In genomic region chr12:85142803-85143202, GRCm38 (mm10) we compare ENCODE assay signal across 9 mouse cellular contexts. TPM values are rescaled to one million over a fixed set of nuclear protein-coding genes. Genes with fewer than 3 reads are reported as not detected.
DNase-seq lines count a peak whose midpoint lies in the region; TF ChIP-seq lines count a peak whose summit lies in the region.
"Had no signal": no experiment of that assay in that cellular context is flagged by ENCODE, and none has a peak within 500 bp of the region (broad histone marks: within the 10 kb centered on the region; RNA-seq: fewer than 3 reads in every experiment).

No protein-coding gene starts in this region.

- H3K9me3 ChIP-seq in CH12.LX (replicated peaks; ENCODE audit: low read length) = no peaks in the 10 kb centered on the region
- H3K9me3 ChIP-seq: heart, embryonic 13.5 days had no signal

- no peak overlapping the region for H3K9ac ChIP-seq in CH12.LX (ENCODE audit: insufficient read depth, low read depth)
- H3K9ac ChIP-seq: heart, embryonic 13.5 days had no signal

- peak overlapping the region; percentile 11; the same call in 1 of the 2 replicates for H3K4me2 ChIP-seq in CH12.LX (ENCODE audit: insufficient read depth, low read depth, poor library complexity, severe bottlenecking)
- H3K4me2 ChIP-seq: heart, embryonic 13.5 days had no signal

- H3K4me1 ChIP-seq in CH12.LX (ENCODE audit: control insufficient read depth in 1 of 2, insufficient read depth in 2 of 2) = peaks cover 5 to 29% of the 10 kb centered on the region in 2 experiments
- no peaks in the 10 kb centered on the region for H3K4me1 ChIP-seq in embryonic fibroblast, embryonic 13.5 days (ENCODE audit: control insufficient read depth, insufficient read depth, low read length)

- H3K79me2 ChIP-seq in CH12.LX (replicated peaks; ENCODE audit: control insufficient read depth, extremely low read depth, insufficient read depth, poor library complexity, severe bottlenecking) = no peaks in the 10 kb centered on the region

- no peak for TF ChIP-seq EP300 in CH12.LX (IDR thresholded peaks at IDR 0.05; ENCODE audit: low read length)

- TF ChIP-seq POLR2A in CH12.LX (IDR thresholded peaks at IDR 0.05; ENCODE audit: low read depth, low read length) = no peak
- TF ChIP-seq POLR2A in embryonic fibroblast, embryonic 13.5 days (IDR thresholded peaks at IDR 0.05; ENCODE audit: low read depth, low read length) = no peak

- intact Hi-C loops in heart, postnatal 25 days (cut with DNase I) = loop anchor here (1.0 to 5.0 kb wide), 3 partner anchors 26 to 162 kb away; no protein-coding TSS in a partner anchor

- in situ Hi-C loops in CH12.LX (cut with MboI; ENCODE audit: low pct_ligation_motif_present, low pct_unique_long_range_greater_than_20kb, low sequenced_read_pairs) = no loop called here

- dilution Hi-C loops in CH12.LX (cut with MboI; ENCODE audit: extremely low pct_ligation_motif_present, extremely low pct_unique_long_range_greater_than_20kb, low sequenced_read_pairs) = no loop called here

- H3K36me3 ChIP-seq in CH12.LX (replicated peaks in 1 of 2; ENCODE audit: control insufficient read depth in 1 of 2, insufficient read depth in 1 of 2, low read length in 1 of 2) = no peaks in the 10 kb centered on the region
- H3K36me3 ChIP-seq: heart, embryonic 13.5 days had no signal

- peaks cover 2% of the 10 kb centered on the region for H3K27me3 ChIP-seq in CH12.LX (replicated peaks)

- peak; percentile 87 for TF ChIP-seq RAD21 in CH12.LX (IDR thresholded peaks at IDR 0.05; ENCODE audit: low read depth, low read length)

- H3K27ac ChIP-seq in CH12.LX (ENCODE audit: insufficient read depth, low read depth) = no peak overlapping the region
- no peak overlapping the region for H3K27ac ChIP-seq in embryonic fibroblast, embryonic 13.5 days (ENCODE audit: insufficient read depth, low read length)
- H3K27ac ChIP-seq: heart, embryonic 13.5 days had no signal

- DNase-seq in CH12.LX (ENCODE audit: extremely low read depth) = peak; percentile 83
- DNase-seq in adrenal gland, postnatal 36 days = peak; percentile 87 to 88
- peak; percentile 53 for DNase-seq in heart, postnatal 25 days (ENCODE audit: low spot score)
- DNase-seq in layer of hippocampus, postnatal 14 days (ENCODE audit: low spot score in 2 of 2) = peak; percentile 77 to 85
- DNase-seq in lung, postnatal 36 days = peak; percentile 95
- DNase-seq in retina, embryonic 14.5 days (ENCODE audit: low spot score) = peak; percentile 94
- DNase-seq in urinary bladder, adult 18-20 months (ENCODE audit: low spot score in 2 of 2) = peak; percentile 66 to 71

- H3K4me3 ChIP-seq in CH12.LX (replicated peaks in 1 of 3; ENCODE audit: low read depth in 2 of 3, low read length in 2 of 3, poor library complexity in 1 of 3) = no peak overlapping the region
- no peak overlapping the region for H3K4me3 ChIP-seq in embryonic fibroblast, embryonic 13.5 days (ENCODE audit: insufficient read depth, low read length)
- H3K4me3 ChIP-seq: heart, embryonic 13.5 days had no signal

- TF ChIP-seq CTCF in CH12.LX (conservative IDR thresholded peaks at IDR 0.05 in 1 of 2, IDR thresholded peaks at IDR 0.05 in 1 of 2; ENCODE audit: low read depth in 2 of 2, low read length in 2 of 2) = peak; percentile 92
- TF ChIP-seq CTCF in embryonic fibroblast, embryonic 13.5 days (IDR thresholded peaks at IDR 0.05; ENCODE audit: borderline replicate concordance, insufficient read depth, low read length) = peak; percentile 88; the same call in 1 of the 2 replicates

TF ChIP-seq in CH12.LX, 34 proteins besides CTCF, POLR2A, EP300 and RAD21:
- TF ChIP-seq ZC3H11A (IDR thresholded peaks at IDR 0.05; ENCODE audit: low read depth, low read length) (peak; percentile 75), NELFE (IDR thresholded peaks at IDR 0.05; ENCODE audit: low read depth, low read length) (peak; percentile 33; the same call in 1 of the 2 replicates), BHLHE40 (IDR thresholded peaks at IDR 0.05; ENCODE audit: low read depth, low read length) (0 out of 2 replicates have a peak, but pooled peaks have one; percentile 20), IRF4 (IDR thresholded peaks at IDR 0.05; ENCODE audit: low read depth, low read length) (peak; percentile 43; the same call in 1 of the 2 replicates), SMC3 (IDR thresholded peaks at IDR 0.05; ENCODE audit: low read depth, low read length) (peak; percentile 85), PAX5 (IDR thresholded peaks at IDR 0.05; ENCODE audit: low read length) (no peak), SIN3A (IDR thresholded peaks at IDR 0.05; ENCODE audit: low read length) (peak; percentile 32; the same call in 1 of the 2 replicates), RCOR1 (conservative IDR thresholded peaks at IDR 0.05; ENCODE audit: low read depth, low read length) (no peak)

RNA-seq across cellular contexts. Expression of gene Rps6kl1, which starts 8.3 kb away (rescaled TPM):
- total RNA-seq in CH12.LX (2012; rRNA removed) = 0.21 and 0.97 TPM in 2 replicates
- 0.36 and 0.43 TPM in 2 replicates for total RNA-seq in CH12.LX (2014; rRNA removed)
- polyA plus RNA-seq in CH12.LX (2012; ENCODE audit: insufficient read length, low read depth) = 0.59 and 0.86 TPM in 2 replicates
- total RNA-seq in adrenal gland, postnatal 36 days (2021) = under 1 TPM; 0.46 to 0.50 TPM
- polyA plus RNA-seq in embryonic fibroblast, embryonic 13.5 days (2011; ENCODE audit: insufficient read length, low read depth, missing spikeins) = not detected in 2 replicates
- total RNA-seq in heart, postnatal 25 days (2021) = 1 to 10 TPM; 2.6 to 4.3 TPM
- total RNA-seq in layer of hippocampus, postnatal 14 days (2021) = 10 to 100 TPM; 41.1 to 43.1 TPM

RNA-seq across cellular contexts. Expression of gene Dlst, which starts 32.2 kb away (rescaled TPM):
- total RNA-seq in CH12.LX (2012; rRNA removed) = 116 and 122 TPM in 2 replicates
- 144 TPM in 2 replicates for total RNA-seq in CH12.LX (2014; rRNA removed)
- polyA plus RNA-seq in CH12.LX (2012; ENCODE audit: insufficient read length, low read depth) = 165 and 208 TPM in 2 replicates
- 100 to 1,000 TPM; 348 to 363 TPM for total RNA-seq in adrenal gland, postnatal 36 days (2021)
- polyA plus RNA-seq in embryonic fibroblast, embryonic 13.5 days (2011; ENCODE audit: insufficient read length, low read depth, missing spikeins) = 145 and 151 TPM in 2 replicates
- total RNA-seq in heart, postnatal 25 days (2021) = 100 to 1,000 TPM; 830 to 838 TPM
- total RNA-seq in layer of hippocampus, postnatal 14 days (2021) = 100 to 1,000 TPM; 169 to 175 TPM

RNA-seq across cellular contexts. Expression of gene Prox2, which starts 32.2 kb away (rescaled TPM):
- total RNA-seq in CH12.LX (2012; rRNA removed) (11.6 and 13.3 TPM in 2 replicates), CH12.LX (2014; rRNA removed) (2.4 TPM in 2 replicates)
- 4.5 and 5.2 TPM in 2 replicates for polyA plus RNA-seq in CH12.LX (2012; ENCODE audit: insufficient read length, low read depth)
- 1 to 10 TPM; 2.5 to 4.9 TPM for total RNA-seq in adrenal gland, postnatal 36 days (2021)
- 1.2 and 1.5 TPM in 2 replicates for polyA plus RNA-seq in embryonic fibroblast, embryonic 13.5 days (2011; ENCODE audit: insufficient read length, low read depth, missing spikeins)
- 1 to 10 TPM; 1.5 to 1.8 TPM for total RNA-seq in heart, postnatal 25 days (2021)
- 1 to 10 TPM; 2.1 to 2.4 TPM for total RNA-seq in layer of hippocampus, postnatal 14 days (2021)

RNA-seq across cellular contexts. Expression of gene Pgf, which starts 34.8 kb away (rescaled TPM):
- total RNA-seq in CH12.LX (2012; rRNA removed) (0.34 and 0.50 TPM in 2 replicates), CH12.LX (2014; rRNA removed) (0.64 and 0.76 TPM in 2 replicates)
- polyA plus RNA-seq in CH12.LX (2012; ENCODE audit: insufficient read length, low read depth) = 0.73 and 1.7 TPM in 2 replicates
- 1 to 10 TPM in 1 of 2 experiments, under 1 TPM in 1; 0.43 to 2.1 TPM for total RNA-seq in adrenal gland, postnatal 36 days (2021)
- polyA plus RNA-seq in embryonic fibroblast, embryonic 13.5 days (2011; ENCODE audit: insufficient read length, low read depth, missing spikeins) = 3.7 and 6.6 TPM in 2 replicates
- 1 to 10 TPM; 3.3 to 4.4 TPM for total RNA-seq in heart, postnatal 25 days (2021)
- 1 to 10 TPM; 5.2 to 6.6 TPM for total RNA-seq in layer of hippocampus, postnatal 14 days (2021)

Comparison
In these comparisons a context has a peak if more than half of its experiments do, and no peak if none do; other contexts are left out.
1. RNA of gene Rps6kl1, which starts 8.3 kb away (total RNA-seq): 41.1 to 43.1 TPM in layer of hippocampus, postnatal 14 days; 2.6 to 4.3 TPM in heart, postnatal 25 days, 0.46 to 0.50 TPM in adrenal gland, postnatal 36 days and 0.21 to 0.97 TPM in CH12.LX; every median in the first group is over 4 times any median in the second.
2. Peak in every context shown above with its lines, with median percentiles within 50 percentile points of each other: DNase-seq.